In the genomic region with DNA sequence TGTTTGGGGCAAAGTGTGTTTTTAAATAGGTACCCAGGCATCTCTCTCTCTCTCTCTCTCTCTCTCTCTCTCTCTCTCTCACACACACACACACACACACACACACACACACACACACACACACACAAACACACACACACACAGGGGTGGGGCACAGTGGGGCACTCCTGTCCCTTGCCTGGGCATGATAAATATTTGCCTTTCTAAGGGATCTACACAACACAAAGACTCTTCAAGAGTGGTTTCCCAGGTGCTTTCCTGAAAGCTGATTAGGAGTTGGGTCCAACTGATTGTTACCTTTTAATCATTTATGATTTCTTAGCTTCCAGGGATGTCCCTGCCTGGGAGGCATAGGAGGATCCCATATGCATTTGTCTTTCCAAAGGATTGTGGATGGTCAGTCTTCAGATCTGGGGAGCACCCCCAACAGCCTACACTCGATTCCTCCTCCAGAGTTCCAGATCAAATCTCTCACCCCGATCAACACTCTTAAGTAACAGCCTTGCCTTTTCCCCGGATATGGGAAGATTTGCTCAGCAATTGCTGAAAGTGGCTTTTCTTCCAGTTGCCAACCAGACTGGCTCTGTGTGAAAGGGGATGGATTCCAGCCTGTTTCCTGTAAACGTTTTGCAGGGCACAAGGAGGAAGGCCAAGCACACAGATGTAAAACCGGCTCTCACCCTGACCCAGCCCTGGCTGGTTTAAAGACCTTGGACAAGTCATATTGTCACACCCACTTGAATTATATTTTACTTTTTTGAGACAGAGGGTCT, we compare ENCODE assay signal across 15 mouse cellular contexts.
DNase-seq lines count a peak whose midpoint lies in the region; ATAC-seq lines count a peak whose summit lies in the region.
"Had no signal": no experiment of that assay in that cellular context is flagged by ENCODE, and none has a peak within 500 bp of the region (broad histone marks: within the 10 kb centered on the region; RNA-seq: fewer than 3 reads in every experiment).

No protein-coding gene starts in this region.

- H3K36me3 ChIP-seq in erythroblast, embryonic 14.5 days (ENCODE audit: control insufficient read depth): no peaks in the 10 kb centered on the region
- no peaks in the 10 kb centered on the region for H3K36me3 ChIP-seq in liver, embryonic 12.5 days
- H3K36me3 ChIP-seq: neural tube, embryonic 13.5 days had no signal

- H3K4me2 ChIP-seq in liver, embryonic 12.5 days: peak overlapping the region; percentile 52
- H3K4me2 ChIP-seq: neural tube, embryonic 13.5 days had no signal

- DNase-seq in lung, adult 18-20 months: peak; percentile 56 to 65
- no peak for DNase-seq in lung, postnatal 14 days
- peak; percentile 68 for DNase-seq in lung, postnatal 36 days
- DNase-seq in urinary bladder, postnatal 14 days (ENCODE audit: low spot score): no peak
- DNase-seq: cerebellum, adult 18-20 months; embryo, embryonic 11 days; right cerebral cortex, postnatal 4 days had no signal

- H3K27ac ChIP-seq in liver, embryonic 12.5 days: no peak overlapping the region
- H3K27ac ChIP-seq: hindbrain, postnatal 0 days; macrophage; neural tube, embryonic 13.5 days had no signal

- no peaks in the 10 kb centered on the region for H3K9me3 ChIP-seq in erythroblast, embryonic 14.5 days (ENCODE audit: control insufficient read depth, low read length)
- H3K9me3 ChIP-seq in liver, embryonic 12.5 days (replicated peaks): no peaks in the 10 kb centered on the region
- H3K9me3 ChIP-seq: neural tube, embryonic 13.5 days had no signal

- peaks cover 21% of the 10 kb centered on the region for H3K4me1 ChIP-seq in erythroblast, embryonic 14.5 days (ENCODE audit: control insufficient read depth)
- H3K4me1 ChIP-seq in liver, embryonic 12.5 days: peaks cover 19% of the 10 kb centered on the region

- H3K4me3 ChIP-seq in erythroblast, embryonic 14.5 days (replicated peaks): peak overlapping the region; percentile 46
- H3K4me3 ChIP-seq in liver, embryonic 12.5 days: no peak overlapping the region
- H3K4me3 ChIP-seq: neural tube, embryonic 13.5 days had no signal

- WGBS in liver, embryonic 12.5 days (ENCODE audit: insufficient replicate concordance): 49% methylated on average over 5 of the region's 5 CpGs

- H3K27me3 ChIP-seq in erythroblast, embryonic 14.5 days (ENCODE audit: control insufficient read depth): no peaks in the 10 kb centered on the region
- H3K27me3 ChIP-seq in liver, embryonic 12.5 days (replicated peaks): peaks cover 5% of the 10 kb centered on the region; the same call in 1 of the 2 replicates

- no peak overlapping the region for H3K9ac ChIP-seq in liver, embryonic 12.5 days
- H3K9ac ChIP-seq: neural tube, embryonic 13.5 days had no signal

- ATAC-seq in erythroblast, adult 5-6 weeks (replicated peaks; ENCODE audit: low FRiP score, poor library complexity, severe bottlenecking): no peak
- peak; percentile 68; the same call in 1 of the 2 replicates for ATAC-seq in liver, embryonic 12.5 days
- ATAC-seq in cerebellum, adult (ENCODE audit: insufficient number of reproducible peaks, low FRiP score, low TSS enrichment): no peak
- ATAC-seq: hindbrain, postnatal 0 days; midbrain, embryonic 16.5 days had no signal

Comparison
In these comparisons a context has a peak if more than half of its experiments do, and no peak if none do; other contexts are left out.
1. DNase-seq: peak in lung, adult 18-20 months (2 of 2) and lung, postnatal 36 days (single experiment); none in lung, postnatal 14 days (single experiment) and urinary bladder, postnatal 14 days (single experiment).